Mouse (Mus musculus): ENCODE results near the gene Rpa2.

DNA sequence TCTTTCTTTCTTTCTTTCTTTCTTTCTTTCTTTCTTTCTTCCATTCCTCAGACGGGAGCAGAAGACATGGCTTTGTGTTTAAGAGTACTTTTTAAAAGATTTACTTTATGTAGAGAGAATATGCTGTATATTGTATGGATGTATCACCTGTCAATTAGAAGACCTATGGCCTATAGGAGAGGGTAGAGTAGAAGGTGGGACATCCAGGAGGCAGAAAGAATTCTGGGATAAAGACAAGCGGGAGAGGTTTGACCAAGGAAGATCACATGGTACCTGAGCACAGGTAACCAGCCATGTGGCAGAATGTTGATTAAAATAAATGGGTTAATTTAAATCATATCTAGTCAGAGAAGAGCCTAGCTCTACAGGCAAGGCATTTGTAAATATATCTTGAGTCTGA, 33.4 kb upstream of the Rpa2 start:
- TF ChIP-seq CTCF (conservative IDR thresholded peaks at IDR 0.05; ENCODE audit: low read length), result no peak
- no peak for TF ChIP-seq NANOG (IDR thresholded peaks at IDR 0.05; ENCODE audit: borderline replicate concordance, low read length)
- no peak for TF ChIP-seq POU5F1 (IDR thresholded peaks at IDR 0.05; ENCODE audit: borderline replicate concordance, low read length)
